ENCODE assay signal across 9 mouse cellular contexts in the genomic region with DNA sequence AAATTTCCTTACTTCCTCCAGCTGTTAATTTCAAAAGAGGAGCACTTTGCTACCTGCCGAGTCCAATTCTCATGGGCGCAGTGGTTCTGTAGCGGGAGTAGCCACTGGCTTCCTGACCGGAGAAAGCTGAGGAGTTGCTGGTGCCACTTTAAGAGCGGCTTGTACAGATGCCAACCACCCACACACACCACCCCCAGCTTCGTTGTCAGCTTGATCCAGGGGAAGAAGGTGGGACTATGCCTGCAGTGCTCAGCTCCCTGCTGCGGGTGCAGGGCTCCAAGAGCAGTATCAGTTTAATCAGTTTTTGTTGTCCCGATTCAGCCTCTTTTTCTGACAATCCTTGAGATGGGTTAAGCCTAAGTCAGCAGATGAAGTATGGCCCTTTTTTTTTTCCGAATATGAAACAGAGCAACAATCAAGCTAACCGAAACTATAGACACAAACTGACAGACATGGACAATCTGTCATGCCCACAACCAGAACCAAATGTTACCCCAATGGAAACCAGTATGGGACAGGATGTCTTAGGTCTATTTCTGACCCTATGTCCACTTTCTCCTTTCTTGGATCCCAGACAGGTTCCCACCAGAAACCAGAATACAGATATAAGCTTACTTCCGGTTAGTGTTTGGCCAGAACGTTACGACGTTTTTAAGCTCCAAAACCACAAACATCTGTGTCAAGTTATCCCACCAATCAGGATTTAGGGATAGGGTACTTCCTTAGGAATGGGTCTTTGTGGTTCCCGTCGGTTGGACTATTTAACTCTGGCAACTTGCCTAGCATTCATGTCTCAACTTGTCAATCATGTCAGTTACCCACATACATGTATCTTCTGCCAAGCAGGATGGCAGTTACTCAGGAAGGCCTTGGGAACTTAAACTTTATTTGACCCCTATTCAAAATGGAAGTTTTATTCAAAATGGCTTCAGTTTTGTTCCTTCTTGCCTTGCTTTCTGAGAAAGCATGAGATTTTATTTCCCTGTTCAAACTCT. TPM values are rescaled to one million over a fixed set of nuclear protein-coding genes. Genes with fewer than 3 reads are reported as not detected.
A peak's percentile ranks its signal among the peaks of the same experiment; 100 is the strongest.
DNase-seq lines count a peak whose midpoint lies in the region; ATAC-seq lines count a peak whose summit lies in the region.
"Had no signal": no experiment of that assay in that cellular context is flagged by ENCODE, and none has a peak within 500 bp of the region (broad histone marks: within the 10 kb centered on the region; RNA-seq: fewer than 3 reads in every experiment).

No protein-coding gene starts in this region.

- intact Hi-C loops in left cerebral cortex, postnatal 25 days (cut with DNase I) = no loop called here

- H3K36me3 ChIP-seq in hindbrain, embryonic 13.5 days = no peaks in the 10 kb centered on the region
- H3K36me3 ChIP-seq: limb, embryonic 13.5 days had no signal

- 0 out of 2 replicates have a peak, but pooled peaks cover 3% of the 10 kb centered on the region for H3K4me1 ChIP-seq in hindbrain, embryonic 13.5 days (replicated peaks)
- H3K4me1 ChIP-seq: limb, embryonic 13.5 days had no signal

- peak; percentile 15 for DNase-seq in layer of hippocampus, adult 9-11 months
- DNase-seq in layer of hippocampus, postnatal 10 days (ENCODE audit: low spot score in 2 of 2) = no peak
- DNase-seq in cerebellum, adult 9-10 months = peak; percentile 13
- peak; percentile 49 to 82 for DNase-seq in left cerebral cortex, postnatal 25 days (ENCODE audit: low spot score in 2 of 2)
- peak; percentile 23 for DNase-seq in testis, postnatal 14 days (ENCODE audit: low spot score)
- no peak for DNase-seq in urinary bladder, adult 18-20 months (ENCODE audit: low spot score in 2 of 2)
- DNase-seq in adrenal gland, adult 2 months = no peak

- H3K9ac ChIP-seq in hindbrain, embryonic 13.5 days = no peak overlapping the region
- H3K9ac ChIP-seq: limb, embryonic 13.5 days had no signal

- H3K4me2 ChIP-seq in hindbrain, embryonic 13.5 days = no peak overlapping the region
- H3K4me2 ChIP-seq: limb, embryonic 13.5 days had no signal

- no peak overlapping the region for H3K4me3 ChIP-seq in hindbrain, embryonic 13.5 days
- H3K4me3 ChIP-seq: limb, embryonic 13.5 days had no signal

- WGBS in hindbrain, embryonic 13.5 days = 85% methylated on average over 16 of the region's 16 CpGs

- no peak overlapping the region for H3K27ac ChIP-seq in hindbrain, embryonic 13.5 days
- H3K27ac ChIP-seq: limb, embryonic 13.5 days had no signal

- H3K9me3 ChIP-seq in hindbrain, embryonic 13.5 days = no peaks in the 10 kb centered on the region
- H3K9me3 ChIP-seq: limb, embryonic 13.5 days had no signal

- H3K27me3 ChIP-seq in hindbrain, embryonic 13.5 days = no peaks in the 10 kb centered on the region
- H3K27me3 ChIP-seq: limb, embryonic 13.5 days had no signal

- ATAC-seq in hindbrain, embryonic 13.5 days (ENCODE audit: low FRiP score) = no peak

RNA-seq across cellular contexts. Expression of gene Cd163, which starts 17.3 kb away (rescaled TPM):
- total RNA-seq in layer of hippocampus, postnatal 10 days (2021) = 1 to 10 TPM; 3.7 to 4.0 TPM
- total RNA-seq in left cerebral cortex, postnatal 25 days (2021) = 1 to 10 TPM; 2.9 to 3.2 TPM
- 0.14 and 0.17 TPM in 2 replicates for polyA plus RNA-seq in hindbrain, embryonic 13.5 days (2015; fragmentation: Nextera tagmentation; extraction: Ambion mirVana)
- total RNA-seq in adrenal gland, adult 2 months (2021) = 10 to 100 TPM in 1 of 2 experiments, 1 to 10 TPM in 1; 4.2 to 12.4 TPM
- polyA plus RNA-seq in adrenal gland, adult 2 months (2012; rRNA removed) = 0.50 and 0.51 TPM in 2 replicates
- polyA plus RNA-seq: limb, embryonic 13.5 days had no signal

Comparison
In these comparisons a context has a peak if more than half of its experiments do, and no peak if none do; other contexts are left out.
1. DNase-seq: peak in layer of hippocampus, adult 9-11 months (single experiment), cerebellum, adult 9-10 months (single experiment), left cerebral cortex, postnatal 25 days (2 of 2) and testis, postnatal 14 days (single experiment); none in layer of hippocampus, postnatal 10 days (0 of 2), urinary bladder, adult 18-20 months (0 of 2) and adrenal gland, adult 2 months (single experiment).